ENCODE assay signal across 30 mouse cellular contexts in the genomic region with DNA sequence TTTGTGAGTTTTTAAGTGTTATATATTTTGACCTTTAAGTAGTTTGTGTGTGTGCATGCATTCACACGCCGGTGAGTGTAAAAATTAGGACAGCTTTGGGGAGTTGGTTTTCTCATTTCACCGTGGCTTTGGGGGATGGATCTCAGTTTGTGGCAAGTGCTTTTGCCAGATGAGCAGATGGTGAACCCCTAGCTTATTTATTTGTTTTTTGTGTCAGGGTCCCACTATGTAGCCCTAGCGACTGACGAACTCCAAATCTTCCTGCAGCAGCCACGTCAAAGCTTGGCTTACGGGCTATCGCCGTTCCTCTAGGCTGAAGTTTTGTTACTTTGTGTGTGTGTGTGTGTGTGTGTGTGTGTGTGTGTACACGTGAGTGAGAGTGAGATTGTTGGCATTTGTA. TPM values are rescaled to one million over a fixed set of nuclear protein-coding genes. Genes with fewer than 3 reads are reported as not detected.
DNase-seq lines count a peak whose midpoint lies in the region; ATAC-seq and TF ChIP-seq lines count a peak whose summit lies in the region.
"Had no signal": no experiment of that assay in that cellular context is flagged by ENCODE, and none has a peak within 500 bp of the region (broad histone marks: within the 10 kb centered on the region; RNA-seq: fewer than 3 reads in every experiment).

No protein-coding gene starts in this region.

- no peak for ATAC-seq in midbrain, embryonic 11.5 days (ENCODE audit: low FRiP score)
- ATAC-seq in midbrain, embryonic 15.5 days (replicated peaks), result no peak
- ATAC-seq: forebrain, embryonic 13.5 days; hindbrain, postnatal 0 days; intestine, postnatal 0 days; liver, embryonic 12.5 days; liver, postnatal 0 days; Patski had no signal

- DNase-seq in cerebellum, adult 2 months, result peak; percentile 66 to 77
- DNase-seq in cerebellum, postnatal 4 days (ENCODE audit: low spot score in 2 of 2), result no peak
- DNase-seq in midbrain, embryonic 11.5 days (ENCODE audit: low spot score, missing footprints), result peak; percentile 71
- DNase-seq in cerebellum, adult 8-10 months, result peak; percentile 51
- DNase-seq in cerebellum, postnatal 25 days, result peak; percentile 63 to 67
- no peak for DNase-seq in testis, postnatal 14 days (ENCODE audit: low spot score)
- DNase-seq in urinary bladder, postnatal 4 days (ENCODE audit: low spot score in 2 of 2), result no peak
- DNase-seq: adrenal gland, postnatal 10 days; gastrocnemius, postnatal 14 days; heart, postnatal 36 days; kidney, postnatal 14 days; liver, postnatal 0 days; lung, postnatal 4 days; midbrain, embryonic 14.5 days; retina, postnatal 1 day; right cerebral cortex, postnatal 14 days; thymus, adult 2 months; thymus, postnatal 36 days had no signal

- H3K9me3 ChIP-seq in midbrain, embryonic 11.5 days (ENCODE audit: control insufficient read depth, low read length), result no peaks in the 10 kb centered on the region
- H3K9me3 ChIP-seq in midbrain, embryonic 15.5 days, result no peaks in the 10 kb centered on the region
- H3K9me3 ChIP-seq: embryonic facial prominence, embryonic 10.5 days; forebrain, embryonic 13.5 days; hindbrain, embryonic 12.5 days; limb, embryonic 12.5 days; liver, embryonic 12.5 days had no signal

- H3K4me3 ChIP-seq in cerebellum, adult 2 months (replicated peaks; ENCODE audit: insufficient read depth, low read depth, low read length), result peak overlapping the region; percentile 7
- H3K4me3 ChIP-seq in midbrain, embryonic 11.5 days (ENCODE audit: low read depth, low read length), result no peak overlapping the region
- H3K4me3 ChIP-seq in midbrain, embryonic 15.5 days, result no peak overlapping the region
- H3K4me3 ChIP-seq: embryonic facial prominence, embryonic 10.5 days; embryonic facial prominence, embryonic 15.5 days; forebrain, embryonic 13.5 days; hindbrain, embryonic 12.5 days; limb, embryonic 12.5 days; liver, embryonic 12.5 days had no signal

- no peak for TF ChIP-seq POLR2A in cerebellum, adult 2 months (IDR thresholded peaks at IDR 0.05; ENCODE audit: borderline replicate concordance, insufficient read depth, low read length)

- peaks cover 27% of the 10 kb centered on the region for H3K4me1 ChIP-seq in cerebellum, adult 2 months (ENCODE audit: control insufficient read depth, insufficient read depth, low read length)
- H3K4me1 ChIP-seq in midbrain, embryonic 11.5 days (ENCODE audit: control insufficient read depth, insufficient read depth, low read length), result peaks cover 14% of the 10 kb centered on the region
- H3K4me1 ChIP-seq in midbrain, embryonic 15.5 days, result peaks cover 23% of the 10 kb centered on the region
- H3K4me1 ChIP-seq: limb, embryonic 12.5 days had no signal

- H3K9ac ChIP-seq in midbrain, embryonic 11.5 days (ENCODE audit: low read length), result no peak overlapping the region
- H3K9ac ChIP-seq in midbrain, embryonic 15.5 days, result no peak overlapping the region
- H3K9ac ChIP-seq: embryonic facial prominence, embryonic 15.5 days; forebrain, embryonic 13.5 days; hindbrain, embryonic 12.5 days; limb, embryonic 12.5 days; liver, embryonic 12.5 days; liver, postnatal 0 days had no signal

- no peak for TF ChIP-seq CTCF in cerebellum, adult 2 months (IDR thresholded peaks at IDR 0.05; ENCODE audit: borderline replicate concordance, insufficient read depth, low read depth, low read length)

- no peak overlapping the region for H3K4me2 ChIP-seq in midbrain, embryonic 11.5 days
- no peak overlapping the region for H3K4me2 ChIP-seq in midbrain, embryonic 15.5 days
- H3K4me2 ChIP-seq: embryonic facial prominence, embryonic 15.5 days; forebrain, embryonic 13.5 days; heart, embryonic 11.5 days; hindbrain, embryonic 12.5 days; limb, embryonic 12.5 days; liver, embryonic 12.5 days had no signal

- peaks cover 3% of the 10 kb centered on the region; the same call in 1 of the 2 replicates for H3K36me3 ChIP-seq in midbrain, embryonic 11.5 days (ENCODE audit: control insufficient read depth, insufficient read depth, low read length)
- H3K36me3 ChIP-seq in midbrain, embryonic 15.5 days (replicated peaks), result no peaks in the 10 kb centered on the region

- WGBS in cerebellum, adult 2 months, result 12% methylated on average over 10 of the region's 10 CpGs
- WGBS in midbrain, embryonic 11.5 days, result 86% methylated on average over 10 of the region's 10 CpGs
- 91% methylated on average over 10 of the region's 10 CpGs for WGBS in midbrain, embryonic 15.5 days

- no peaks in the 10 kb centered on the region for H3K27me3 ChIP-seq in cerebellum, adult 2 months (ENCODE audit: control insufficient read depth, insufficient read depth, low read length)
- no peaks in the 10 kb centered on the region for H3K27me3 ChIP-seq in midbrain, embryonic 11.5 days (ENCODE audit: control insufficient read depth, insufficient read depth, low read length)
- no peaks in the 10 kb centered on the region for H3K27me3 ChIP-seq in midbrain, embryonic 15.5 days (replicated peaks)
- H3K27me3 ChIP-seq: embryonic facial prominence, embryonic 15.5 days; forebrain, embryonic 13.5 days; hindbrain, embryonic 12.5 days; limb, embryonic 12.5 days; liver, embryonic 12.5 days; Patski had no signal

- H3K27ac ChIP-seq in cerebellum, adult 2 months (ENCODE audit: insufficient read depth, low read length), result peak overlapping the region; percentile 79
- H3K27ac ChIP-seq in midbrain, embryonic 11.5 days (ENCODE audit: low read depth, low read length), result no peak overlapping the region
- no peak overlapping the region for H3K27ac ChIP-seq in midbrain, embryonic 15.5 days
- H3K27ac ChIP-seq: embryonic facial prominence, embryonic 10.5 days; embryonic facial prominence, embryonic 15.5 days; forebrain, embryonic 13.5 days; hindbrain, embryonic 12.5 days; hindbrain, postnatal 0 days; limb, embryonic 12.5 days; liver, embryonic 12.5 days; stomach, postnatal 0 days had no signal

RNA-seq across cellular contexts. Expression of gene Ppp1r21, which starts 39.4 kb away (rescaled TPM):
- polyA plus RNA-seq in cerebellum, adult 2 months (2012; rRNA removed), result 78.9 and 84.8 TPM in 2 replicates
- polyA plus RNA-seq in midbrain, embryonic 11.5 days (2014; fragmentation: Nextera tagmentation; extraction: Ambion mirVana), result 22.7 and 24.0 TPM in 2 replicates
- polyA plus RNA-seq in midbrain, embryonic 15.5 days (2015; fragmentation: Nextera tagmentation; extraction: Ambion mirVana), result 38.3 and 38.5 TPM in 2 replicates

RNA-seq across cellular contexts. Expression of gene Foxn2, which starts 50.0 kb away (rescaled TPM):
- 20.1 and 21.5 TPM in 2 replicates for polyA plus RNA-seq in cerebellum, adult 2 months (2012; rRNA removed)
- polyA plus RNA-seq in midbrain, embryonic 11.5 days (2014; fragmentation: Nextera tagmentation; extraction: Ambion mirVana), result 7.2 and 8.2 TPM in 2 replicates
- polyA plus RNA-seq in midbrain, embryonic 15.5 days (2015; fragmentation: Nextera tagmentation; extraction: Ambion mirVana), result 8.0 and 8.1 TPM in 2 replicates

Comparison
In these comparisons a context has a peak if more than half of its experiments do, and no peak if none do; other contexts are left out.
1. DNase-seq: peak in cerebellum, adult 2 months (2 of 2), midbrain, embryonic 11.5 days (single experiment), cerebellum, adult 8-10 months (single experiment) and cerebellum, postnatal 25 days (2 of 2); none in cerebellum, postnatal 4 days (0 of 2), testis, postnatal 14 days (single experiment) and urinary bladder, postnatal 4 days (0 of 2).